Mouse (Mus musculus) telencephalon, adult 2 months (tissue): Measurements from ENCODE around the gene Gm42906.
A peak's percentile ranks its signal among the peaks of the same experiment; 100 is the strongest.

Experiments
- DNase-seq: peaks from one replicate; pipeline ENCODE4 v3.0.0-alpha.2; 2011; ENCODE audit warnings: low read depth, low spot score

The Gm42906 gene

GRCm38 (mm10) chr5:151026069-151026468, 401.9 kb downstream of the Gm42906 start:
- DNase-seq: no peak

DNA sequence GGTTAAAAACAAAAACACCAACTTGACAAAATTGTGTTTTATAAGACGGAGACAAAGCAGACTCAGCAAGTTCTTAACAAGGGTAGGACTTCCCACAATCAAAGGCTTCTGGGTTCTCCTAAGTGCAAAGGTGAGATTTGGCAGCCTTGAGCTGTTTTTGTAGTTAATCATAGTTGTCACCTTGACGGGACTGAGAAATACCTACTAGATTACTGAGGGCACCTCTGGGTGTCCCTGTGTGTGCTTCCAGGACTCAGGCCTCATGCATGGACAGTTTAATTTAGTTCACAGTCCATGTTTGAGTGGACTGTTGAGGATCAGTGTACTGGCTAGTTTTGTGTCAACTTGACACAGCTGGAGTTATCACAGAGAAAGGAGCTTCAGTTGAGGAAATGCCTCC, 403.5 kb downstream of the Gm42906 start:
- DNase-seq: no peak

DNA sequence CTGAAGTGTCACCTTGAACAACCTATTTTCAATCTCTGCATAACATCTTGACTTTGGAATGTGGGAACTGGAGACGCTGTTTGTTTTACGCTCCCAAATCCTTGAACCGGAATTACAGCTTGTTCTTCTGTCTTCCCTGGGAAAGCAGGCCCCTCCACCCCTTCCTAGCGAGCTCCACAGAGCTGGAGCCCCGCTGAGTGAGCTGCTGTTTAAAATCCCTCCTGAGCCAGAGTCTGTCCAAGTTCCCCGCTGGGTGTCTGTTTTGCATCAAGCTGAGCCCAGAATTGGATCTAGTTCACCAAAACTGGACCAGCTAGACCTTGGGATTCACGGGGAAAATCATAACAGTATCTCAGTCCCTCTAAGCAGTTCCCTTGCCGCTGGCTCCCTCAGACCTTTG, 404.5 kb downstream of the Gm42906 start:
- DNase-seq: no peak

GRCm38 (mm10) chr5:151022939-151023338, 405.0 kb downstream of the Gm42906 start:
- peak; percentile 79 for DNase-seq

GRCm38 (mm10) chr5:151022026-151022425, 405.9 kb downstream of the Gm42906 start:
- DNase-seq: no peak

- DNase-seq: no peak
Observed at GRCm38 (mm10) chr5:151020831-151021230, 407.1 kb downstream of the Gm42906 start.

DNA sequence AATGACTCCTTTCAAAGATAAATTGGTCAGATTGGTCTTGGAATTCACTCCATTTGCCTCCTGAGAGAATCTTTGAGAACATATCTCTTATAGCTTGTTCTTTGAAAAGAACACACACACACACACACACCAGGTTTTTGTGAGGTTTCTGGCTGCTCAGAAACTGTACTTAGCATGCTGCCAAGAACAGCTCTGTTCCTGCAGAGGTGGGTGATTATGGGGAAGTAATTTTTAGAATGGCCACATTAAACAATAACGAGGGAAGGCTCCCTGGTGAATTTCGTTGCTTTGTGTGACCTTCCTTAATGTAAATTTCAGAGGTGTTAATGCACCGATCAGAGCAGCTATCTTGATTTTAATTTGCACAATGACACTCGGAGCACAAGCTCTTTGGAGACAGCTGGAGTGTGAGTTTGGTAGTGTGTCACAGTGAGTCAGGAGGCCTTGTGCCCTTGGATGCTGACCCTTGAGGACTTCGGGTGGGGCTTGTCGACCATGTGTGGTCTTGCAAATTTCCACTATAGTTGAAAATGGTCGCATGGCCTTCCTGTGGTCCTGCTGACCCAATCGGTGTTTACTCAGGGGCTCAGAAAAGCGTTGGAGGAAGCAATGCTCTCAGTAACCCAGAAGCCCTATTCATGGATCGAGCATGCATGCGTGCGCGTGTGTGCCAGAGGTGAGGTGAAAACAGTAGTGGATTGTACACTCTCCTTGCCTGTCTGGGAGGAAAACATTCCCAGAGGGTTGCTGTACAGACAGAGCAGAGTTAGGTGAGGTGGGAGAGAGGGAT, 407.7 kb downstream of the Gm42906 start:
- DNase-seq: no peak

DNA sequence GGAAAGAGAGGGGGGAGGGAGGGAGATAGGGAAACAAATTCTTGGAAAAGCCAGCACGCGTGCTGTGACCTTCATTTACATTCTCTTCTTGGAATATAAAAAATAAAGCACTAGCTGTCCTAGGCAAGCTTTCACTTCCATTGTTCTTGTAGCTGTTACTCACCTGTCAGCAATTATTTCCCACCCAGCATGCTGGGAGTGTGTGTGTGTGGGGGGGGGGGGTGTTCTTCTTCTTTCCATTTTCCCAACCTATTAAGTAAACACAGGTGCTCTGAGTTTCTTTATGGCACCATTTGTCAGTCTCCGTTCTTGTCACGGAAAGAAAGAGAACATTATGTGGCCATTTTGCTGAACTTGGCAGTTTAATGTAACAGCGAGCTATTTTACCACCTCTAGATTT, 409.0 kb downstream of the Gm42906 start:
- DNase-seq: no peak

GRCm38 (mm10) chr5:151018450-151018849, 409.5 kb downstream of the Gm42906 start:
- no peak for DNase-seq
